Mouse (Mus musculus) telencephalon, adult 2 months (tissue): ENCODE data around the gene Rps27l.

Source experiments
- DNase-seq: peaks from one replicate; pipeline ENCODE4 v3.0.0-alpha.2; 2011; ENCODE audit warnings: low read depth, low spot score

Gene Rps27l

GRCm38 (mm10) chr9:66982085-66982484 lies 36.2 kb downstream of the Rps27l start:
- DNase-seq: no peak

GRCm38 (mm10) chr9:66985377-66985776 lies 39.5 kb downstream of the Rps27l start:
- no peak for DNase-seq

- DNase-seq: no peak
Observed at GRCm38 (mm10) chr9:66988198-66988887, 42.5 kb downstream of the Rps27l start.

GRCm38 (mm10) chr9:66988888-66989414 lies 43.1 kb downstream of the Rps27l start:
- DNase-seq: no peak

GRCm38 (mm10) chr9:66989581-66989980 lies 43.7 kb downstream of the Rps27l start:
- DNase-seq: no peak

- no peak for DNase-seq
Observed at GRCm38 (mm10) chr9:66990046-66990445, 44.2 kb downstream of the Rps27l start.

GRCm38 (mm10) chr9:66991021-66991749 lies 45.3 kb downstream of the Rps27l start:
- DNase-seq: peak; percentile 67

GRCm38 (mm10) chr9:66991750-66992410 lies 46.0 kb downstream of the Rps27l start:
- DNase-seq: no peak
